Mouse (Mus musculus): ENCODE results near the gene Pou3f1.

The Pou3f1 gene

GRCm38 (mm10) chr4:124656518-124656853 lies at the start of gene Pou3f1:
Gene Pou3f1 (plus strand): TSS chr4:124656807.
- peak; percentile 43; the same call in 1 of the 2 replicates for ATAC-seq (ENCODE audit: low TSS enrichment)

- ATAC-seq (ENCODE audit: low TSS enrichment), result peak; percentile 92
Observed at GRCm38 (mm10) chr4:124607166-124607565, 49.4 kb upstream of the Pou3f1 start.

GRCm38 (mm10) chr4:124610066-124610465 lies 46.5 kb upstream of the Pou3f1 start:
- no peak for ATAC-seq (ENCODE audit: low TSS enrichment)

DNA sequence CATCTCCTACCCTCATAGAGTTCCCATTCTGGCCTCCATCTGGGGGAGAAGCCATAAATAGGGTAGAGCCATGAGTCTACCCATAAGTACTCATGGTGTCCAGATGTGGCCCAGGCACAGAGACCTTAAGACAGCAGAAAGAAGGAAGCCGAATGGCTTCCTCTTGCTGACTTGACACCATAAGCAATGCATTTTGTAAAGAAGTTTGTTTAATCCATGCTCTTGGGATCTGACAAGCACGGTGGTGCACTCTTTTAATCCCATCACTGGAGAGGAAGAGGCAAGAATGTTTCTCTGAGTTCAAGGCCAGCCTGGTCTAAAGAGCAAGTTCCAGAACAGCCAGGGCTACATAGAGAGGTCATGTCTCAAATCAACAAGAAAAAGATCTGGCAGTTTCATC lies 45.9 kb upstream of the Pou3f1 start, which contains the start of gene 3100002H09Rik:
Gene 3100002H09Rik (minus strand): TSS at position 101 of the 400 bp plus-strand sequence.
- ATAC-seq (ENCODE audit: low TSS enrichment), result no peak

DNA sequence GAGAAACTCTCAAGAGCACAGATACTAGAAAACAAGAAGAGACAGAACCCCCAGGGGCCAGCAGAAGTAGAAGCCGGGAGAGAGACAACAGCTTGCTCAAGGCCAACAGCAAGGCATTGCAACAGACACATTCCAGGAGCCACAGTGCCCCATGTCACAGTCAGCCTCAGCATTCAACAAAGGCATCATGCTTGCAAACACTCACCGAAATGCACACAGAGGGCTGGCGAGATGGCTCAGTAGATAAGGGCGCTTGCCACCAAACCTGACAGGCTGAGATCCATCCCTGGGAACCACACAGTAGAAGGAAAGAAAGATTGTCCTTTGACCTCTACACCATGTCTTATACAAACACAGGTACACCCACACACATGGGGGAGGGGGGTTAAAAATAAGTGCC lies 44.8 kb upstream of the Pou3f1 start:
- no peak for ATAC-seq (ENCODE audit: low TSS enrichment)

DNA sequence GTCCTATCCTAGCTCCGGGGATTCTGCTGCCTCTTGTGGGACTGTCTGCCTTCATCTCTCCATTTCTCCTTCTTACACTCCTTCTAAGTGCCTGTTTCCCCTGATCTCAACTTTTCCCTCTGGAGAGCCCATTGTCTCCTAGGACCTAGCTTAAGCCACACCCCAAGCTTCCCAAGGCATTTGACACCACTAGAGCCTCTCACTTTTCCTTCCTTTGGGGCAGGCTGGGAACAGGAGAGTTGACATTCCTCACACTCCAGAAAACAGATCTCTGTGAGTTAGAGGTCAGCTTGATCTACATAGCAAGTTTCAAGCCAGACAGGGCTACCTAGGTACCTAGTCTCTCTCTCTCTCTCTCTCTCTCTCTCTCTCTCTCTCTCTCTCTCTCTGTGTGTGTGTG lies 42.4 kb upstream of the Pou3f1 start:
- no peak for ATAC-seq (ENCODE audit: low TSS enrichment)

DNA sequence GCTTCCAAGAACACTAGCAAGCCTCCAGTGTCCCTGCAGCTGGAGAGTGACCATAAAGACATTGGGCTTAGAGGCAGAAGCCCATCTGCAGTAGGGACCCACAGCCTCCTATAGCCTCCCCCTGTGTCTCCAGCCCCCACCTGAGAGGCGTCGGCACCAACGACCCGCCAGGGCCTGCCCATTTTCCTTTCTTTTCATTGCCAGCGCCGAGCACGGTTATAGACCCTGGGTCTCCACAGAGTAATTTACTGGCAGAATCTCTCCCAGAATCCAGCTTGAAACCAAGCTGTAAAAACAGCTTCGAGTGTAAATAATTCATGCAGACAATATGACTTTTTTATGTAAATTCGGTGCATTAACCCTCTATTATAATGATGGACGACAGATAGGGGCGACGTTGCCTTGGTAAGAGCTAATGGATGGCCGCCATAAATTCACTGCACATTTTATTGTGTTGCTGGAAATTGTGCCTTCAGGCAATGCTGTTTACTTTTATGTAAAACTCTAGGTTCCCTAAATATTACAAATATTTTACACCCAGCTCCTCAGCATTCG lies 41.1 kb upstream of the Pou3f1 start:
- no peak for ATAC-seq (ENCODE audit: low TSS enrichment)

- no peak for ATAC-seq (ENCODE audit: low TSS enrichment)
Observed at GRCm38 (mm10) chr4:124615986-124616385, 40.6 kb upstream of the Pou3f1 start.

DNA sequence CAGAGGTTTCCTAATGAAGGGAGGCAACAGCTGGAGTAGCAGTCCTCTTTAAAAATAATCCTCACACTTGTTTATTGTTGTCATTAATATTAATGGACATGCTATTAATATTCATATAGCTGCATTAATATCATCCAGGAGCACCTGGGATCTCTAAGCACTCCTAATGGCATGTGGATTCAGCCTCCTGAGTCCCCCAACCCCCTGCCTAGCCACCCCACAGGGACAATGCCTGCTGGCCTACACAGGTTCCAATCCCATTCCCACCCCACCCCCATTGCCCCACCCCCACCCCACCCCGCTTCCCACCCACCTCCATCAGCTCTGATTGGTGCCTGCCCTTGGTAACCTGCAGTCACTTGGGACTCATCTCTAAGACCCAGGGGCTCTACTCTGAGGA lies 40.0 kb upstream of the Pou3f1 start:
- no peak for ATAC-seq (ENCODE audit: low TSS enrichment)

DNA sequence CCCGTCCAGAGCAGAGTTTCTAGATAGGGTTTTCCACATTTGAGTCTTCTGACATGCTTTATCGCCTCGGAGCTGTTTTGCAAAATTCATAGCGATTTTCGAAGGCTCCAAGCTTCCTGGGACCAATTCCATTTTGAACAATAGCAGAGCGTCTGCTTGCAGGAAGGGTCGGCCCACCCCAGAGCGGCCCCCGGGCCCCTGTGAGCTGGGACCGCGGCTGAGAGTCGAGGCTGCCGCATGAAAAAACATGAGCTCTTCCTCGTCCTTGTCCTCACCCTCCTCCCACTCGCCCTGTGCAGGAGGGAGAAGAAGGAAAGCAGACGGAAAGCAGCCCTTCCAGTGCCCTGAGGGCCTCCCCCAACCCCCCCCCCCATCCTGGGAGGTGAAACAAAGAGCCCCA lies 38.0 kb upstream of the Pou3f1 start:
- no peak for ATAC-seq (ENCODE audit: low TSS enrichment)

DNA sequence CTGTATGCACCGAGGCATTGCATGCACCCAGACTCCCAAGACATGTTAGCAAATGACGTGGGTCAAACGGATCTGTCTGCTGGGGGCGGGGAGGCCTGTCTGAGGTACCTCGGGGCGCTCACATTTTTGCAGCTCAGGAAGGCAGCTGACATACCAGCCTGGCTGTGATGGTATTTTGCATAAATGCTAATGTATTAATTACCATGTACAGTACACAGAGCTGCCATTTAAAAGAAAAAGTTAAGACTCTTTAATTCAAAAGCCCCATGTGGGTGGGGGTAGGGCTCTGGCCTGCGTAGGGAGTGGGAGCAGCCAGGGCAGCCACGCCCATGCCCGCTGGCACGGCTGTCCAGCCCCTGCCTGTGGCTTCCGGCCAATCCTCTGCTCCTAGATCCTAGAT lies 35.2 kb upstream of the Pou3f1 start:
- no peak for ATAC-seq (ENCODE audit: low TSS enrichment)

- no peak for ATAC-seq (ENCODE audit: low TSS enrichment)
Observed at GRCm38 (mm10) chr4:124622566-124622965, 34.0 kb upstream of the Pou3f1 start.

DNA sequence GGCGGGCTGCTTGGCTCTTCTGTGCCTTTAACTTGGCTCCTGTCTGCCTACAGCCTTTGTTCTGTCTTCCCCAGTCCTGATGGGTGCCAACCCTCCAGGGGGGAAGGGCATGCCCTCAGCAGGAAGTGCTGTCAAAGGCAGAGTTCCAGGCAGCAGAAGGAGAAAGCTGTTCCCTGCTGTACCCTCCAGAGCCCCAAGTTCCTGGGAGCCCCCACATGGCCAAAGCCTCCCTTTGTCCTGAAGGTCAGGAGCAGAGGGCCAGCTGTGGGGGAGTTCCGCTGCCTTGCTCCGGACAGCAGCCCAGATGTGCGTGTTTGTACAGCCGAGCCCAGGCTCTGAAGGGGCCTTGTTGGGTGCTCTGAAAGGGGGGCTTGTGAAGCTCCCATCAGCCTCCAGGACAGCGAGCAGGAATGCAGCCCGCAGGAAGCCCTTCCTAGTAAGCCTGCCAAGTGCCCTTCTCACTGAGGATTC lies 32.5 kb upstream of the Pou3f1 start:
- peak; percentile 62; the same call in 1 of the 2 replicates for ATAC-seq (ENCODE audit: low TSS enrichment)

DNA sequence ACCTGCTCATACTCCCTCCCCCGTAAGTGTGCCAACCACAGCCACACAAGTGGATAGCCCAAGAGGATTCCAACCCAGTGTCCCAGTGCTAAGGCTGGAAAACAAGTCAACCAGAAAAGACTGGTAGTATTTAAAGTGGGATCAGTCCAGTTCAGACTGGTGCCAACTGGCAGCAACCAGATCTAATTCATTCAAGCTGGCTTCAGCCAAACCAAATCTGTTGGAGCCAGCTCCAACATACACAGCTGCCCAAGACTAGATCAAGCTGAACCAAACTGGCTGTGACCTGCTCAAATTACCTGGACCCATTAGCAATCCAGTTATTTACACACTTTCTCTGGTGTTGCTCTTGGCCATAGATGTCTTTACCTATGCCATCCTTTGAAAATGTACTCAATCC lies 29.8 kb upstream of the Pou3f1 start:
- ATAC-seq (ENCODE audit: low TSS enrichment), result no peak

DNA sequence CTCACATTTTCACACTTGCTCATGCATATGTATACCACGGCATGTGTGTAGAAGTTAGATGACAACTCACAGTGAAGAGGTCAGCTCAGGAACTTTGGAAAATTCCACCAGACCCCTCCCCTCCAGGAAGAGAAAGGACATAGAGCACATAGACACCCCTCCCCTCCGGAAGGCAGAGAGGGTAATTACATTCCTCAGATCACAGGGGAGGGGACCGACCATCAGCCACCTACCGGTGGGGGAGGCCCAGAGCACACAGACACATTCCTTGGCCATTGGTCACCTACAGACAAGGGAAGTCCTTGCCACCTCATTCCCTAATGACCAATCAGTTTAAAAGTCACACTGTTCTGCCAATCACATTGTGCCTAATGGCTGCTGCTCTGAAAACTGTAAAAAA lies 25.2 kb upstream of the Pou3f1 start:
- ATAC-seq (ENCODE audit: low TSS enrichment), result no peak

GRCm38 (mm10) chr4:124632856-124633255 lies 23.8 kb upstream of the Pou3f1 start:
- no peak for ATAC-seq (ENCODE audit: low TSS enrichment)

DNA sequence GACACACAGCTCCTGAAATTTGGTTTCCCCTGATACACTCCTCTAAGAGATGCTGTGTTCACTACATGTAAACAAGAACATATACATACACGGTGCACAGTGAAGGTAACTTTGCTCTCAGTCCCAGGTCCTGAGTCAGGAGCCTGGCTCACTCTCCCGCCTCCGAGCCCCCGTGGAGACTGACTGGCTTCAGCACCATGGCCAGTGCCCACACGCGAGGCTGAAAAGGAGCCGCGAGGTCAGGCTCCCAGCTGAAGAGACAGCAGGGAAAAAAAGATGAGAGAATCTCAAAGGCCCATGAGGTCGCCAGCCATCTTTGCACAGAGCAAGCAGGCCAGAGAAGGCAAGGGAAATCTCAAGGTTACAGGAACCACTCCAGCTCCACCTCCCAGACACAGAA lies 23.3 kb upstream of the Pou3f1 start:
- no peak for ATAC-seq (ENCODE audit: low TSS enrichment)

DNA sequence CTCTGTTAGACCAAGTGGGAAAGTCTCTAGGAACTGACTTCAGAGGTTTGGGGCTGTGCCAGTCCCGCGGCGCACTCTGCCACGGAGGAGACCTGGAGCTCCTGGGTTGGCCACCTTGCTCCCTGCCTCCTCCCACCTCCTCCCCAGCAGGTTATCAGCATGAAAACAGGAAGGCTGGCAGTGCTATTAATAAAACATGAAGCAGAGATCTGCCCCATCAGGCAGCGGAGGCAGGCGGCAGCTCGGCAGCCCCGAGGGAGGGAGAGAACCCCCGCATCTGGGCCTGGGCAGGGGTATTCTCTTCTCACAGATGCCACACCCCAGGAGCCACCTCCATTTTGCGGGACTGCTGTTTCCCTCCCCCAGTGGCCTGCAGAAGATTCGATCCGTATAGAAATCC lies 16.9 kb upstream of the Pou3f1 start:
- ATAC-seq (ENCODE audit: low TSS enrichment), result no peak

- peak; percentile 53 for ATAC-seq (ENCODE audit: low TSS enrichment)
Observed at GRCm38 (mm10) chr4:124643859-124644258, 12.7 kb upstream of the Pou3f1 start.

GRCm38 (mm10) chr4:124644974-124645433 lies 11.6 kb upstream of the Pou3f1 start:
- no peak for ATAC-seq (ENCODE audit: low TSS enrichment)

DNA sequence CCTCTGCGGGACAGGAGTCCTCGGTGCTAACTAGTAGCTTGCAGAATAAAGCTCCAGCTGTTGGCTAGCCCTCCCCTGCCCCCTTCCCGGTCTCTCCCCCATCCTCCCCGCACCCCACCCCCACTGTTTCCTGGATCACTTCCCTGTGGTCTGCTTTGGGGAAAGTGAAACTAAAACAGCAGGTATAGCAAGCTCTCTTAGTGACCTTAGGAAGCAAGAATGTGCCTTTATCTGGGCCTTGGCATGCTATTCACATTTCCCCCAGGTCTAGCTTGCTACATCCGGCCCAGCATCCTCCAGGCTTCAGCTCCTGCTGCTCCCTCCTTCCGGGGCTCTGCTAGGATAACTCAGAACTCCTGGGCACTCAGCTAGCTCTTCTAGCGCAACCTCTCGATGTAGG lies 10.0 kb upstream of the Pou3f1 start:
- ATAC-seq (ENCODE audit: low TSS enrichment), result no peak

GRCm38 (mm10) chr4:124647909-124648308 lies 8.7 kb upstream of the Pou3f1 start:
- ATAC-seq (ENCODE audit: low TSS enrichment), result no peak

DNA sequence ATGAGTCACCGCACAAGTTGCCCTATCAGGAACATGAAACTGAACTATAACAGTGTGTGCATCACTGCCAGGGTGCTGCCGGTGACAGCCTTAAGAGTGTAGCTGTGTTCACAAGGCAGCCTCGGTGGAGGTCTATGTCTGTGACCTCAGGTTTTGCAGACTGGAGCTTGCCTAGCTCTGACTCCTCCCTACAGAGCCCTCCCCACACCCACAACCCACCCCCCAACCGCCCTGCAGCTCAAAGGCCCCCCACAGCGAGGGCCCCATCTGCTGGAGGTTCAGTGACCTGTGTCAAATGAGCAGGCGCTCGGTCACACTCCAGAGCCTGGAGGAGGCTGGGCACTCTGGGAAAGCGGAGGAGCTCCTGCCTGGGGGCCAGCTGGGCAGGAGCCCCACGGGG lies 3.7 kb upstream of the Pou3f1 start:
- ATAC-seq (ENCODE audit: low TSS enrichment), result no peak
